Mouse (Mus musculus) cerebellum, postnatal 14 days (tissue): ENCODE data around the gene Aimp1.

Source experiments
- DNase-seq, 2 experiments: peaks; one replicate each; pipeline ENCODE4 v3.0.0; 2021; ENCODE audit warnings: mixed read lengths in 2 of 2

Gene Aimp1

DNA sequence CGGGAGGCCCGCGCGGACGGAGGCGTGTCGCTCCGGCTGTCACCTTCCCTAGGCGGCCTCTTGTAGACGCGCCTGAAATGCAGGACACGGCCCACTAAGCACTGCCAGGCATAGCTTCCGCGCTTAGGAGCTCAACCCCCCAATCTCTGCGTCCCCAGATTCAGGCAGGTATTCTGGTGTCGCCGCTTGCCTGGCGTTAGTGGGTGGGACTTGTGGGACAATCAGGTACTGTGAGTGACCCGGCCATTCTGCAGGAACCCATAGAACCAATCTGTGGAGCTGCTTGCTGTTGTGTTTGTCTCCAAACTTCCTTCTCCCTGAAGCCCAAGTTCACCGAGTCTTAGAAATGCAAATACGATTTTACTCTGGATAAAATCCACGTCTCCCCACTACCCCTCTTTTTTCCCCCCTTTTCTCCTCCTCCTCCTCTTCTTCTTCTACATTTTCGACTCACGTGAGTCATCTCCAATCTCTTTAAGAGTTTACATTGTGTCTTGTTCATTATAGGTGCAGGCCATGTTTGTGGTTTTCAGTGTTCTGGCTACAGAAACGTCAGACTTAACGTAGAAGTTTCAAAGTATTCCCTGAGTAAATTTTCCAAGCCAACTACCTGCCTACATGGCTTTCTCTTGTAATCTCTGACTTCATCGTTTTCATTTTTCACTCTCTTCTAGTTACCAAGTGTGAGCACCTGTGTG is at the start of gene Aimp1:
Gene Aimp1 (minus strand): TSS at position 140 of the 698 bp plus-strand sequence.
- DNase-seq = no peak

DNA sequence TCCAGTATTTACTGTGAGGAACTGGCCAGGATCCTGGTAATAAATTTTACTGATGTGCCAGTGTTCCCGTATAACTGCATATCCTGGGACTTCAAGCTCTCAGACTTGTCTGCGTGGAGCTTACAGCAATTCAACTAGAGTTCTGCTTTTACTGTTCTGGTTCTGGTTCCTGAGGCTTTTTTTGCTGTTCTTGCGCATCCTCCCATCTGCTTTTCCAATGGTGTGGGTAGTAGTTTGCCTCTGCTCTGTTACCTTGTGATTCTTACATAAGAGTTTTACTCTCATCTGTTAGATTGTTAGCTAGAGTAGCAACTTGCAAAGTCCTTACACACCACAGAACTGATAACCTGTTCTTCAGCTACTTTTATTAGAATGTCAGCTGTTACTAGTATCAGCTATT is 40.2 kb upstream of the Aimp1 start:
- no peak for DNase-seq

DNA sequence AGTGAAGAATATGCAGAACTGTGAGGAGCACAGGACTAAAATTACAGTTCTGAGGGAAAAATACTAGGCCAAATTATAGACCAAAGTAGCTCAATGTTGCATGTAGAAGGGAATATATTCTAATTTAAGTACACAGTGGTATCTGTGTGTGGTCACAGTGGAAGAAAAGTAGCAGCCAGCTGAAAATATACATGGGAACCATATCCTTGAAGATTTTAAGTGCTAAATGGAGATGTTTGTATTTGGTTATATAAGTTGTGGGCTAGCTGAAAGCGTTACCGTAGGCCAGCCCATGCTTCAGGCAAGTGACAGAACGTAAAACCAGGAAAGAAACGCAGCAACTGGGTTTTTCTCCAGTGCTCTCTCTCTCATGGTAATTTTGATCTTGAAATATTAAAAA is 33.1 kb upstream of the Aimp1 start:
- DNase-seq = no peak

DNA sequence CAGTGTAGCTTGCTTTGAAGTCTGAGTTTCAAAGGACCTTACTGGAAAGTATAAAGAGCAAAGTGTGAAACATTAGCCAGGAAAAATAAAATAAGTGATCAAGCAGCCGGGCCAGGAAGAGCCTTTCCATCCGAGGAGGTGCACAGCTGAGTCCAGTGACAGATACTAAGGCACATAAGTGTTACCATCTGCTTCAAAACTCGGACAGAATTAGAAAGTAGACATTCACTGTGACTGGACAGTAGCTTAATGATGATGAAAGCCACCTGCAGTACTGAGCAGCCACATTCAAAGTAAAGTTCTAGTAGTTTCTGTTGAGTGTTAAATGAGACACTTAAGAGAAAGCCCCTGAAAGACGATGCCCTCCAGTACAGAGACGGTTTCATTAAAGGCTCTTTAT is 29.7 kb upstream of the Aimp1 start:
- no peak for DNase-seq

DNA sequence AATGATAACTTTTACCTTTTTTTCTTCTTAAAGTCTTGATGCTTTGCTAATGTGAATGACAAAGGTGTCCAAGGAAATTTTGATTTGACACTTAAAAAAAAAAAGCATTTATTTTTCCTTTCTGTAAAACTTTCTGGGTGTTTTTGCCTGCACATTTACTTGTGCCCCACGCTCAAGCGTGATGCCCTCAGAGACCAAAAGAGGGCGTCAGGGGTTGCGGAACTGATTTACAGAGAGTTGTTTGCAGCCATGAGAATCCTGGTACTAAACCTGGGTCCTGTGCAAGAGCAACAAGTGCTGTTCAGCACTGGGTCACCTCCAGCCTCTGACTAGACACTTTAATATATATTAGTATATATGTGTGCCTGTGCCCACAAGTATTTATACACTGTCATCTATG is 22.8 kb upstream of the Aimp1 start:
- no peak for DNase-seq

DNA sequence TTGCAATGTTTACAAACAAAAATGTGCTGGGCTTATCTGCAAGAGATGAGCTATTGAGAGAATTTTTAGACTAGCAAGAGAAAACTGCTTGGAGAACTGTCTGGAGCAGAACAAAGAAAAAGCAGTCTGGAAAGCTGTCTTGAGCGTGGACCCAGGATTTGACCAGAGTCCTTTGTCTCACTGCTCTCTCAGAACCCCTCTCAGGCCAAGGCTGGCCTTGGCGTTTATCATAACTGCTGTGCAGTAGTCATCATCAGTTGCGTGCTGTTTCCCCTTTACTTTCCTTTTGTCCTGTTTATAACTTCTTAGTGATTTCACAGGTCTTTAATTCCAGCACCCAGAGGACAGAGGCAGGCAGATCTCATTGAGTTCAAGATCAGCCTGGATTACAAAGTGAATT is 20.0 kb upstream of the Aimp1 start:
- DNase-seq = no peak

DNA sequence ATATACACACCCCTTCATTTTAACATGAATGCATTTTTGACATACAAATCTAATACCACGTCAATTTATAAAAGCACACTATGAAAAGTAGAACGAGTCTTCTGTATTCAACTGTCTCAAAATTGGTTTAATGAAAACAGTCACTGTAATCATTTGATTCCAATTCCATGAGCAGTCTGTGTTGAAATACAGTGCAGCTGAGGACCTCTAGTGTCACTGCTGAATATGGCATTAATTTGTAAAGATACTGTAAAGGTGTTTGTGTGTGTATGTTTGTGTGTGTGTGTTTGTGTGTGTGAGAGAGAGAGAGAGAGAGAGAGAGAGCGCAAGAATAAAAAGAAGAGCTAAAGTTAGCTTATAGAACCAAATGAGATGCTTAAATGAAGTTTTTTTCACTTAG is 17.2 kb upstream of the Aimp1 start:
- peak; percentile 24 to 29 for DNase-seq

DNA sequence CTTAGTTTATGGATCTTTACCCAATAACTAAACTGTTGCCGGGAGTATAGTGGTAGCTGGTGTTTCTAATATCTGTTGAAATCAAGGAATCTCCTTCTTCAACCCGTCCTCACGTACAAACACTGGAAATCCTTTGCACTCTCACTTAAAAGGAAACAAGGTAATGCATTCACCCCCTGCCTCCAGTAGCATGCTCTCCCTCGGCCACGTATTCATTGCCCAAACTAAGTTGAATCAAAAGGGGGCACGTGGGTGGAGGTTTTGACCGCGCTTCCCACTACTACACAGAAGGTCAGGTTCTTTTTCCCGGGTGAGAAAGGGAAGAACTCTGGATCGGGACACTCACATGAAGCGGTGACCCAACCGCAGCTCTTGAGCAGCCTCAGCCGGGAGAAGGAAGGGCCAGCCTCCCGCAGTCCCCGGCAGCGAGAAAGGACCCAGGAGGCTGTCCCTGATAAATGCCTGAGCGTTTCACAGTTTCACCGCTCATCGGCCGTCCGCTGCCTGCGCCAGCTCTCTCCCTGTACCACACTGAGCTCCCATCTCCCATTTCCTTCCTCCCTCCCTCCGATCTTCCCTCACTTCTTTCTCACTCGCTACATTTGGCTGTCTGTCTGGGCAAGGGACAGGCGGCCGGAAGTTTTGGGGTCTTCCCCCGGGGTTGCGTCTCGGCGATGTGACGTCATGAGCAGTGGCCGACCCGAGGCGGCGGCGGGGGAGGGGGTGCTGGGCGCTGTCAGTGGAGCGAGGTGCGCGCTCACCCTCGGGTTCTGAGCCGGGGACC is 531 bp downstream of the Aimp1 start, which contains the start of gene Tbck:
Gene Tbck (plus strand): TSS at position 698 of the 784 bp plus-strand sequence.
- peak; percentile 95 for DNase-seq

DNA sequence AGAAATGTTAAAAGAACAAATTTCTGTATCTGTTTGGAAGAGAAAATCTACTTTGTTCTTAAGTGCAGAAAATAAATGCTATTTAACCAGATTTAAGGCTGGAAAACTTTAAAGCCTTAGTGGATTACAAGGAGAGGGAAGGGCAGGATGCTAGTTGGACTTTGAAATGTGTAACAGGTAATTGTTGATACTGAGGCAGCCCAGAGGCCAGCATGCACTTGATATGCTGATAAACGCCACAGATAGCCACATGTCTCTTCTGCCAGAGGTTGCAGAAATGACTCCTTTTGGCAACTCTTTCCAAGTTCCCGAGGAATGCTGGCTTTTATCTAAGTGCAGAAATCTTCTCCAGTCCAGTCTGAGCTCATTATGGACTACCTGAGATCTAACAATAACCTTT is 6.7 kb downstream of the Aimp1 start:
- DNase-seq = no peak

DNA sequence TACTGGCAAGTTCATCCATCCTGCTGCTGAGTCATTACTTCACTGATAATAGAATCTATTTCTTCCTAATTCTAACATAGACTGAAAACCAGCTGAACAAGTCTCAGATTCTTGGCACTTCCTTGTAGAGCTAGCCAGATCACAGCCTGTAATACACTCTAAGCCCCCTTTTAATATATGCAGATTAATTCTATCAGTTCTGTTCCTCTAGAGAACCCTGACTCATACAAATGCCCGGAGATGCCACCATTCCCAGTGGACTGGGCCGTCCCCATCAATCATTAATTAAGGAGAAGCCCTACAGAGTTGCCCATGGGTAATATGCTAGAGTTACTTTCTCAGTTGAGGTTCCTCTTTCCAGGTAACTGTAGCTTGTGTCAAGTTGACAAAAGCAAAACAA is 28.2 kb downstream of the Aimp1 start:
- no peak for DNase-seq

DNA sequence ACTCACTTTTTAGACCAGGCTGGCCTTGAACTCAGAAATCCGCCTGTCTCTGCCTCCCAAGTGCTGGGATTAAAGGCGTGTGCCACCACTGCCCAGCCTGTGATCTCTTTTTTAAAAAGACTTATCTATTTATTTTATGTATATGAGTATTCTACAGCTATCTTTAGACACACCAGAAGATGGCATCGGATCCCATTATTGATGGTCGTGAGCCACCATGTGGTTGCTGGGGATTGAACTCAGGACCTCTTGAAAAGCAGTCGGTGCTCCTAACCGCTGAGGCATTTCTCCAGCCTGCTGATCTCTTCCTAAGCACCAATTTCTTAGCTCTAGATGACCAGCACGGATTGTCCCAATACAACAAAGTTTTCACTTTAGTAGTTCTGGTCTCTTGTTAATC is 30.2 kb downstream of the Aimp1 start:
- no peak for DNase-seq

DNA sequence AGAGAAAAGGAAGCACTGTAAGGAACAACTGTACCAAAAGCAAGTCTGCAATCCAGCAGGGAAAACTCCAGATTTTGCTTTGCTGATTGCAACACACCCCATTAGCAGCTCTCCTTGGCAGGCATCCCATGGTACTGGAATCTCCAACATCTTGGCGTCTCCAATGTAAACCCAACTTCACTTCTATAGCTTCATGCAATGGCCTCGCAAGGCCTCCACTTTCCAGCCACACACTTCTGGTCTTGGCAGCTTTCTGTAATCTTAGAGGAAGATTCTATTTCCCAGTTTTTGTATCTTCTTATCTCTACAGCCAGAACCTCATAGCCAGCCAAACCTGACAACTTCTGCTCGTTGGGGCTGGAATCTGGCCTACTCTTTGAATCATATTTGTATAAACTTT is 32.4 kb downstream of the Aimp1 start:
- no peak for DNase-seq

DNA sequence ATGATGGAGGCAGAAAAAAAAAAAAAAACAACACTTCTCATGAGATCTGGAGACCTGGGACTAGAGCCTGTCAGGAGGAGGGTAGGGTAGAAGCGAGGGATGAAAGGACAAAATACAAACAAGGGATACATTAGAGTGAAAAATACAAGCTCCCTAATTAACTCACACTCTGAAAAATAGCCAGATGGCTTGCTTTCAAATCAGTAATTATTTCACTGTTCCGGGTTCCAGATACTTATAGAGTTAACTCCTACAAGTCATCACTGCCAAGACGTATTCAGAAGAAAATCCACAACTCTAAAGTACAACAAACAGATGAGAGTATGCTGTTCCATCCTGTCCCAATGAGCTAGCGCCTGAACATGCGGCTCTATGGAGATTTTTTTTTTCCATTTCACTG is 34.0 kb downstream of the Aimp1 start:
- DNase-seq = no peak

DNA sequence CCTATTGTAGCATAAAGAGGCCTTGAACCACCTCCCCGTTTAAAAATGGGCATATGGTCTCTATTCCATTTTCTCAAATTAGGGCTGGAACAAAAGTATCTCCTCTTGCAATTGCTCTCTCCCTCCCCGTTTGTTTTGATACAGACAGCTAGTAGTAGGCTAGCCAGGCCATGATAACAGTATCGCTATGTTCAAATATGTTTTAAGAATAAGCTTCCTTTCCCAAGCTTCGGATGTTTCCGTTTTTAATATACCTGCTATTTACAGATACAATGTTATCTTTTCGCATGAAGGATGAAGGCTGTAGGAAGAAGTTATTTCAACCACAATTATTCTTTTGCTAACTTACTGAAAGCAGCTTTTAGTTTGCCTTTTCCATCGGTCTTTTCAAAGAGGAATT is 34.8 kb downstream of the Aimp1 start:
- no peak for DNase-seq

DNA sequence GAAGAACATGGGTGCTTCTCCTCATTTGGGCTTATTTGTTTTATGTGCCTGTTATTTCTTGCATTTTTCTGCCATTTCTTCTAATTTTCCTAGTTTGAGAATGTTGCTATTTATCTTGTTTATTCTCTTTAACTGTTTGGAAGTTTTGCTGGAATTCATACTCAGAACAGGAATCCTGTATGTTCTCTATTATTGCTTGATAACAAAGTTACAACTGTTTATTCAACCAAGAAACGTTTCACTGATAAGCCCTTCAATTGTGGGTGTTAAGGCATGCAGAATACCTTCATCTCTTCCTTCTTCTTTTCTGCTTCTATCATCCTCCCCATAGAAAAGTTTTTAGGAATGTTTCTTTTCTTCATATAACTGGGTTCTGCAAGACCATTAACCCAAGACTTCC is 37.4 kb downstream of the Aimp1 start:
- DNase-seq = no peak

DNA sequence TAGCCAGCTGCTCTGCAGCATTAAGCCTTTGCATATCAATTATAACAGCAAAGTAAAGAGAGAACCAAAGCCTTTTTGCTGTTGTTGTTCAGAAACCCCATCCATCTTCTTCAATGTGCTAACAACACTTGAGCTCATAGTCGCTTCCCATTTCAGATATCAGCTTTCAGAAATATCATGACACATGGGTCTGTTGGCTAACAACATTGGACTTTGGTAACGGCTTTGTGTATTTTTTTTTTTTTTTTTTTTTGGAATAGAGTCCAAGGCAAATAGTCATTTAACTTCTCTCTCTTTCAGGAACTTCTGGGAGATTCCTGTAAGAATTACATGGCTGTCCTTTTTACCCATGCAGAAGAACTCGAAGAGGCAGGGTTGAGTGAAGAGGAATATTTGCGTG is 40.1 kb downstream of the Aimp1 start:
- no peak for DNase-seq

DNA sequence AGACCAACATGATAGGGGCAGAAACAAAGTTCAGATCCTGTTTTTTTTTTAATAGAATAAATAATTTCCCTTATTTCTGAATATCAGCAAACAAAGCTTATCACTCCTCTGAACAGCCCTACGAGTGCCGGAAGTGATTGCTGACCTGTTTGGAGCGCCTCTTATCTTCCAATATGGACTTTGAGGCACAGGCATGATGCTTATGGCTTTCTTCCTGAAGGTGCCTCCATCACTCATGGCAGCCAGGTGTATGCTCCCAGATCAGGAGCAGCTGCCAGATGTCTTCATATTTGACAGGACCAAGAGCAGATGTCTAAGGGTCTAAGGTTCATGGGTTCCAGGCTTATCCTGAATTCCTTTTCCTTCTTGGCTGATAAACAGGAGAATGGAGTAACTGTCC is 47.1 kb downstream of the Aimp1 start:
- DNase-seq = no peak

DNA sequence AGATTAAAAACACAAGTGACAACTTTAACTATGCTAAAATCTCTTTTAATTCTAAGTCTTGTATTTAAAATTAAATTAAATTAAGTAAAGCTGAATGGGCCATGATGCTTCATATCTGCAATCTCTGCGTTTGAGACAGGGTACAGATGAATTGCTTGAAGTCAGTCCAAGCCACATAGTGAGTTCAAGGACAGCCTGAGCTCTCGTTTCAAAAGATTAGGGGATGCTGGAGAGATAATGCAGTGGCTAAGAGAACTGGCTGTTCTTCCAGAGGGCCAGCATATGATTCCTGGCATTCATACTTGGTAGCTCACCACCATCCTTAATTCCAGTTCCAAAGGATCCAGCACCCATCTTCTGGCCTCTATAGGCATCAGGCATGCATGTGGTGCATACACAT is 50.9 kb downstream of the Aimp1 start:
- DNase-seq = no peak

DNA sequence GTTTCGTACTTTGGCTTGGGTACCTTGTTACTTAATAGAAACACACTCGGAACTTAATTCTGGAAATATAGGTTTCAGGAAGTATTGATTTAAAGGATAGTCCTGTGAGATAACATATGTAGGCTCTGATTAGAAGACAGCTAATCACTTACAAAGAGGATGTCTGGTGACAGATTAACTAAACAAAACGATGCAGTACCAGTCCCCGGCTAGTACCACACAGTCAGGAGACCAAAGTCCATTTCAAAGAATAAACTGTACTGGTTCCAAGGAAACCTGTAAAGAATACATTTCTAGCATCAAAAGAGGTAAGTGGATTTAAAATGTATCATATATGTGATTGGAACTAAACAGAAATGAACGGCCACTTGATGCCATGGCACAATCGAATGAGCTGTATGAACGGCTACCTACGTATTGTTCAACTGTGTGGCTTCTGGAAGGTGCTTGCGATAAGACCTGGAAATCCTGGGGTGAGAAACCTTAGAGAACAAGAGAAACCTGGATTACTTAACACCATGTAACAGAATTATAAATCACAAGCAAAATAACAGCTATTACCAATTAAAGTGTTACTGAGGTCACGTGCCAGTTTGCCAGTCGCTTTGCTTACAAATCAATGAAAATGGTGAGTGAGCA is 54.5 kb downstream of the Aimp1 start, which contains the start of gene Gimd1:
Gene Gimd1 (plus strand): TSS at position 220 of the 639 bp plus-strand sequence.
- DNase-seq = no peak

DNA sequence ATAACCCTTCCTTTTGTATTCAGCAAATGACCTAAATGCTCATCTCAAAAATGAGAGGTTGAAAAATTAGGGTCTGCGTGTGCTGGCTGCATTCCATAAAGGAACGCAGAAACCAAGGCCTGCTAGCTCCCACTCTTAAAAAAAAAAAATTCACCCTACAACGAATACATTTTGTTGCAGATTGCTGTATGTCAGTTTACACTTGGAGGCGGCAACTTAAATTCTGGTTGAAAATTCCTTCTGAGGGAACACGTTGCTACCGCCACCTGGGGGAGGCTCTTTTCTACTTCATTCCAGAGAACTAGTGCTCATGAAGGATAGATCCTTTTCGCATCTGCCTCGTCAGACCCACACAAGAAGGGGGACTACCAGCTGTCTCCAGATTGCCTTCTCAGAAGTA is 55.4 kb downstream of the Aimp1 start:
- DNase-seq = peak in 1 of 2 experiments; percentile 9
